Mouse (Mus musculus) gastrocnemius, postnatal 4 days (tissue): ENCODE results near the gene Nol4l. TPM values are rescaled to one million over a fixed set of nuclear protein-coding genes. Genes with fewer than 3 reads are reported as not detected.

Experiments used
- DNase-seq, 2 experiments: peaks; one replicate each; pipeline ENCODE4 v3.0.0; 2021 to 2022; ENCODE audit warnings: low spot score in 2 of 2, mixed read lengths in 2 of 2
- long read RNA-seq, 2 experiments: library from polyadenylated mRNA; stranded (forward); transcript quantifications; one replicate each; pipeline ENCODE4 v2.0.0; 2021
- total RNA-seq, 2 experiments: library from RNA; stranded (reverse); gene quantifications; 2 replicates each; pipeline ENCODE4 v1.2.3; 2021

The Nol4l gene
- 1 to 10 TPM; 7.5 to 9.1 TPM for total RNA-seq
- long read RNA-seq, experiment 1, full-length matches to known transcripts = 2 of 9 reads
- long read RNA-seq, experiment 1, partial matches to known transcripts = 2 of 9 reads
- long read RNA-seq, experiment 1, other reads (novel, unspliced or antisense) = 5 of 9 reads
- long read RNA-seq, experiment 2, partial matches to known transcripts = 1 of 6 reads
- long read RNA-seq, experiment 2, other reads (novel, unspliced or antisense) = 5 of 6 reads

DNA sequence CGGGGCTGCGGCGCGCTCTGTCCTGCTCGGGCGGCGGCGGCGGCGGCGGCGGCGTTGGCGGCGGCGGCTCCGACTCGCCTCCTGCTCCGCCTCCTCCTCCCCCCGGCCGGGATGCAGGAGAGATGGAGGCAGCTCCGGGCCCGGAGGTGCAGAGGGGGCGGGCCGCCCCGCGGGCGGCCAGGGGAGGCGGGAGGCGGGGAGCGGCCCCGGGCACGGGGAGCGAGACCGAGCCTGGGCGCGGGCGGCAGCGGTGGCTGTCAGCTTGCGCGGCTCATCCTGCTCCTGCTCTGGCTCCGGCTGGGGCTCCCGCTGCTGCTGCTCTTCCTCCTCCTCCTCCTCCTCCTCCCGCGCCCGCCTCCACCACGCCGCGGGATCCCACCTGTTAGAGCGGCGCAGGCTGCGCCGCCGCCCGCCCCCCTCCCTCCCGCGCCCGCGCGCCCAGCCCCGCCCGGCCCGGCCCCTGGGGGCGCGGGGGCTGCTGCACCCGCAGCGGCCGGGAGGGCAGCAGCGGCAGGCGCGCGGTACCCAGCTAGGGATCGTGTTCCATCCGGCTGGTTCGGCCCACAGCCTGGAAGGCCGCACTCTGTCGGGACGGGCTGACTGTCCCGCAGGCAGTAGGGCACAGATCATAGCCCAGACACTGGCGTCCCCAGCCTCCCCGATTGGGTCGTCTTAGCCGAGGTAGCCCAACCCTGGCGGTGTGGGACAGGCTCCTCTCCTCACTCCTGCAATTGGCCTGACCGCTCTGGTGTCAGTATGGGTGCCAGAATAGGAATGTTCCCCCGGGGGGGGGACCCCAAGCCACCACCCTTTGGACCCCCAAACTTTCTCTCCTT lies at the start of gene Nol4l:
Nol4l (minus strand) TSS at position 41 of the 836 bp plus-strand sequence.
- DNase-seq = peak in 1 of 2 experiments; percentile 29

DNA sequence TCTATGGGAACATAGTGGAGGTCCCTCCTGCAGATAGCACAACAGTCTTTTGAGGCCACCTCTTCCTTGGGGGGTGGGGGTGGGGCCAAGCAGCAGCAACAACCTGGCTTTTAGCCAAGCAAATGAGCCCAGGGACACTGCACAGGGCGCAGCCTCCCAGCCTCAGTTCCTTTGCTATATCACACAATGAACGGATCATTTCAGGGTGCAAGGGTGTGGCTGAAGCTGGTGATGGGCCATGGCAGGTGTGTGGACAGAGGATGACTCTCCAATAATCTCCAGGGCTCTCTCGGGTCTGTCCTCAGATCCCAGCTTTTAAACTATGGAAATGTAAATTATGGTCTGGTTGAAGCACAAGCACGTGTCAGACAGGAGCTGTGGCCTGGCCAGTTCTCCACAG lies 47.4 kb upstream of the Nol4l start:
- no peak for DNase-seq

DNA sequence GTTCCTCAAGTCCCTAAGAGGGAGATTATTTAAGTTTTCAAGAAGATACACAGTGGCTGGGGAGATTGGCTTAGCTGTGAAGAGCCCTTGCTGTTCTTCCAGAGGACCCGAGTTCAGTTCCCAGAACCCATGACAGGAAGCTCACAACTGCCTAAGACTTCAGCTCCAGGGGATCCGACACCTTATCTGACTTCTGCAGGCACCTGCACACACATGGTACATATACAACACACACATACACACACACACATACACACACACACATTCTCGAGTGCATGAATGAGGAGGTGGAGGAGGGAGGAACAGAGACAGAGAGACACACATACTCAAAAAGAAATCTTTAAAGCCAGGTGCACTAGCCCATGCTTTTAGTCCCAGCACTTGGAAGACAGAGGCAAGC lies 46.4 kb upstream of the Nol4l start:
- no peak for DNase-seq

DNA sequence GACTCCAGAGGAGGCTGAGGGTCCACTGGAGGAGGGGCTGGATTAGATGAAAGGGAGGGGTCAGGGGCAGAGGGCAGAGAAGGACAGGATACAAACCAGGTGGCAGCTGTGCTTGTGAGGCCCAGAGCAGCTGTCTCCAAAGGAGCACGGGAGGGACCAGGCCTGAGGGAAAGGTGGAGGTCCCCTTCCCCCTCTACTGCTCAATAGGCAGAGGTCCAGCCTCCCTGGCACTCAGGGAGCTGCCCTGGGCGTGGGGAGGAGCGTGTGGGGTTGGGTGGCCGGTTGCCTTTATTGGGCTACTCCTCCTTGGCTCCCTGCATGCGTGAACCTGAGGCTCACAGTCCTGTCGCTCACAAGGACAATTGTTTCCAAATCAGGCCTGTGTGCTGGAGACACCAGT lies 45.8 kb upstream of the Nol4l start:
- no peak for DNase-seq

DNA sequence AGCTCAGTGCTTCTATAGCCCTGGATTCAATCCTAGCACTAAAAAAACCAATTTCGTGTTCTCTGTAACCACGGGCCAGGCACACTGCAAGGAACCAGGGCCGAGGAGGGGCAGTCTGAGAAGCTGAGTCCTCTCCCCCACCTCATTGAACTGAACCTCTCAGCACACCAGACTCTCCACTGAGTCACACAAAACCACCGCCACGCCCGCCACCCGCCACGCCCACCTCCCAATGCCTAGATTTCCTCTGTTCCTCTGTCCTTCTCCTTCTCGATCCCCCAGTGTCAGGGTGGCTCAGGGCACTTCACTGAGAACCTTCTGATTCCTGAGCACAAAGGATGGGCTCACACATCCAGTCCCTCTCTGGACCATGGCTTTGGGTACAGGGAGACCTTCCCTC lies 43.3 kb upstream of the Nol4l start:
- no peak for DNase-seq

DNA sequence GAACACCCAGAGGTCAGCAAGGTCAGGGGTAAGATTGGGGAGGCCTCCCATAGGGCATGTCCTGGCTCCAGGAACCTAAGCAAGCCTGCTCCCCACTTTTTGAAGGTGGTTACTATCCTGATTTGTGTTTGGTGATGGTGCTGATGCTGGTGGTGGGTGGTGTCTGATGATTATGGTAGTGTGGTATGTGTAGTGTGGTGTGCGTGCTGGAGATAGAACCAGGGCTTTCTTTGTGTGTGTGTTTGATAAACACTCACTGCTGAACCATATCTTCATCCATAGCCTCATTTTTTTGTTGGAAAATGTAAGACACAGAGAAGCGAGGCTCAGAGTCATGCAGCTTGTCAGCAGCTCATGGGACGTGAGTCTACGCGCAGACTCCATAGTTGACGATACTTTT lies 38.8 kb upstream of the Nol4l start:
- no peak for DNase-seq

DNA sequence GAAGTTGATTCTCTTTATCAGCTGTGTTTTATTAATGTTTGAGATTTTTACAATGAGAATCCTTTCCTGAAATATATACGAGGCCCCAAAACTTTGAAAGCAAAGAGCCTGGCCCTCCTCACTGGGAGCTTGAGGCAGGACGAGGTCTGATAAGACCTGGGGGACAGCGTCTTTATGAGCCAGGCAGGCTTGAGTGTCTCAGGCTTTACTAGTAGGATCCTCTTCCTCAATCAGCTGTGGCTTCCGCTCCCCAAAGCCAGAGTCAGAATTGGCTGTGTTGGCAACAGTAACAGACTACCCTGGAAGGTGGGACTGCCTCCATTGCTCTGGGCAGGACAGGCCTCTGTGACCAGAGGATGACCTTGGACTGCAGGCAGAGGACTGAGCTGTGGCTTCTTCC lies 38.2 kb upstream of the Nol4l start:
- DNase-seq = no peak

DNA sequence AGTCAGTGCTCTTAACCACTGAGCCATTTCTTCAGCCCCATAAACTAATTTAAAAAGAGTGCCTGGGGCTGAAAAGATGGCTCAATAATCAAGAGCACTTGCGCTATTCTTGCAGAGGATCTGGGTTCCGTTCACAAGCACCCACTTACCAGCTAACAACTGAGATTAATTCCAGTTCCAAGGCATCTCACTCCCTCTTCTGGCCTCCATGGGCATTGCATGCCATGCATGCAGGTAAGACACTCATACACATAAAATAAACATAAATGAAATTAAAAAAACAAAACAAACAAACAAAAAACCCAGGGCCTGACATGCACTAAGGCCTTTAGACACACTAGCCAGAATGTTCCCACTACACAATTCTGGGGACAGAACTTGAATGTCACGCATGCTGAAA lies 34.6 kb upstream of the Nol4l start:
- DNase-seq = no peak

DNA sequence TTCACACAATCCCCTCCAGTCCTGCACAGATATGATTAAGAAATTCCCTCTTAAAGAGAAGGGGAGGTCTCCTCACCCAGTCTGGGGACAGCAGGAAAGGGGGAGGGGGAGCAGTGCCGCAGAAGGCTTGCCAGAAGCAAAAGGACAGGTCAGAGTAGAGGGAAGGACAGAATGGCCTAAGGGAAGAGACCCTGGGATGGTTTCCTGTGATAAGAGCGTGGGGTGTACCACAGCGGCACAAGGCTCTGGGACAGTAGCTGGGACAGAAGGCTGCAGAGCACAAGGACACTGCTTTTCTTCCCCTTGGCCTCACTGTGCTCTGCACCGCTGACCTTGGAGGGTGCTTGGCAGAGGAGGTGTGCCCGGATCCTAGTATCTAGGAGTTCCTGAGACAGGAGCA lies 31.8 kb upstream of the Nol4l start:
- DNase-seq = no peak

DNA sequence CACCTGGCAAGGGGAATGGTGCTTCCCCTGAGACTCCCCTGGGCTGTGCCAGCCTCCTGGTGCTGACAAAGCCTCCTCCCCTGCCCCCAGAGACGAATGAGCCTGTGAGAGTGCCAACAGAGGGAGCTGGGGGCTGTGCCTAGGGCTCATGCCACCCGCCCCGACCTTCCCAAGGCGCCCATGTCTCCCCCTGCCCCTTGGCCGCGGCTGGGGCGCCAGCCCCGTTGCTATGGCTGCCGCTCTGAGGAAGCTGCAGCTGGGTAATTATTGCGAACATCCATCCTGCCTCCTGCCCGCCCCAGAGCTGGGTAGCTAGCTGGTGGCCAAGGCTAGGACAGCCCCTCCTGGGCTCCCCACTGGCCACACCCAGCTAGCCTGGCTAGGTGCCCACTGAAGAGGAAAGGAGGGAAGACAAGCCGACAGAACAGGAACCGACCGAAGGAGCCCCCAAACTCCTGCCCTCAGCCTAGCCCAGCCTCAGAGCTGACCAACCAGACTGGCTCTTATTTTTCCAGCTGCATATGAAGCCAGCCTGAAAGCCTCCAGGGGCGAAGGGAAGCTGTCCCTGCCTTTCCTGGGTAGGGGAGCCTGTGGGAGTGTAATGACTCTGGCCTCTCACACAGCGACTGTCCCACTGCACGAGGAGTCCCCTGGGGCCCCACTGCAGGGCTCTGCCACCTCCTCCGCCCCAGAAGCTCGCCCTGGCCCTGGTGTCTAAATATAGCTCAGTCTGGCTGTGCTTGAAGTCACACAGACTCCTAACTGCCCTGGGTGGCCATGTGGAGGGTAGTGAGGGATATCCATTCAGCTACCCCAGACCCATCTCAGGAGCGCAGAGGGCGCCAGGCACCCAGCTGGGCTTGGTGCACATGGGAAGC lies 31.1 kb upstream of the Nol4l start:
- DNase-seq = peak in 1 of 2 experiments; percentile 43

DNA sequence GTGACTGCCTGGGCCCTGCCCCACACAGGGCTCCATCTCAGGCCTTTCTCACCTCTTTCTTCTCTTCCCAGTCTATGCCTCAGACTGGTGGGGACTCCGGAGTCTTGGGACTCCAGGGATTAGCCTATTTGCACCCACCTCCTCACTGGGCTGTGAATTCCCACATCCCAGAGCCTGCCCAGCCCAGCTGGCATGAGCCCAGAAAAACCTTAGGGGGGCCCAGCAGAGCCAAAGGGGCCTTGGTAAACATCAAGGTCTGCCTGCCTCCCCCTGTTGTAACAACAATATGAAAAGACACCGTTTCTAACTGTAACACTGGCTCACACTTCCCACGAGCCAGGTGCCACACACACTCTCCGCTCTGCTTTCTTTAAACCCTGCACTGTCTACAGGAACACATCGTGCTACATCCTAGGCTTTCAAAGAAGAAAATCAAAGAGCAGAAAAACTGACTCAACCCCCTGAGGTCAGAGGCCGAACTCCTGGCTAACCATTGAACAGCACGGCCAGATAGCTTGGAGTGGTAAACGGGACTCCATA lies 29.9 kb upstream of the Nol4l start:
- DNase-seq = no peak

DNA sequence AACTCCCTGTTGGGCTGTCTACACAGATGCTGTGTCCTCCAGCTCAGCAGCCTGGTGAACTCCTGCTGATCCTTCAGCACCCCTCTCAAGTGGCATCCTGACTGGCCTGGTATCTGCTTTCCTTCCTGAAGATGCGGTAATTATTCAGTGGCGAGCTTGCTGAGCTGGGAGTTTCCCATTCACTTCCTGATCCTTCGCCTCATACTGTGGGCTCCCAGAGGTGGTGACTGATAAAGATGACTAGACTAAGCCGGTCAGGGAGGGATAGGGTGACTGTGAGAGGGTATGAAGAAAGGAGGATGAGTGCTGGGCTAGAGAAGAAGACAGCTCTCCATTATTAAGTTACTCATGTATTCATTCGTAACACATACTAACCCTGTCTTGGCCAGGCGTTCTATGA lies 28.7 kb upstream of the Nol4l start:
- DNase-seq = no peak

DNA sequence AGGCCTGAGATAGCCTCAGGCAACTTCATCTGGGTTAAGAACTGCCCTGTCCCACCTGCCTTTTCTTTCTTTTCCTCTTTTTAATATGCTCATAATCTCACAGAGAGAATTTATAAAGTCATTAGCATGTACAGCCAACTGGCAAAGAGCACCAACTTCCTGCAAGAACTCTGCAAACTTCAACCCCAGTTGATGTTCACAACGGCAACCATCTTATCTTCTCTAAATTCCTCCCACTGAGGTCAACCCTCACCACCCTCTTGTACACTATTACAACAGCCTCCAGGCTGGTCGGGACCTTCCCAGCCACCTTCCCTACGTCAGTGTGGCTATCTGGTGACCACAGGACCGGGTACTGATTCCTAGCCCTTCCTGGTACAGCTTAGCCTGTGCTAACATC lies 27.5 kb upstream of the Nol4l start:
- DNase-seq = no peak

DNA sequence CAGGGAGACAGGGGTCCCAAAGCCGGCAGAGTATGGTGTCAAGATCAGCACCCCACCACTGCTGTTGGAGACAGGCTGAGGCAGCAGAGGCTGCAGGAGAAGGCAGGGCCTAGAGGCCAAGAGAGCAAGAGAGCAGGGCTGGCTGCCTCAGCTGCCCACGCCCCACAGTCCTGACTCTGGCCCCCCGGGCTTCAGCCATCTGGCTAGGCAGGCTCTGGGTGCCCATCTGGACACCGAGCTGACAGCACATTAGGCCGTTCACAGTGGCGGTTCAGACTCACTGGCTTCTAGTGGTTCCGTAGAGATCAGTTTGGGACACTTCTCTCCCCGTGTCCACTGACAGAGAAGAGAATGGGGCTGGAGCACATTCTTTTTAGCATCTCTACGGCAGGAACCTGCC lies 26.4 kb upstream of the Nol4l start:
- DNase-seq = no peak

DNA sequence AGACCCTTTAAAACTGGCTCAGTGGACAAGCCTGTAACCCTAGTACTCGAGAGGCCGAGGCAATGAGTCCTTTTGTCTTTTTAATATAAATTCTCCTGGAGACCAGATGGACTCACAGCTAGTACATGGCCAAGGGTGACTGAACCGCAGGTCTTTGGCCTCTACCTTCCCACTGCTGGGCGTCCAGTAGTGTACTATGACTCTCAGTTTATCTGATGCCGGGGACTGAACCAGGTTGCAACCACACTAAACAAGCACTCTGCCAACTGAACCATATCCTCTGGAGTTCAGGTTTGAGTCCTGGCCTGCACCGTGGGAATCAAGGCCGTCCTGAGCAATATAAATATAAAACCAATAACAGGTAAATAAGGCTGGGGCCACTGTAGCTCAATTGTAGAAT lies 24.8 kb upstream of the Nol4l start:
- no peak for DNase-seq

DNA sequence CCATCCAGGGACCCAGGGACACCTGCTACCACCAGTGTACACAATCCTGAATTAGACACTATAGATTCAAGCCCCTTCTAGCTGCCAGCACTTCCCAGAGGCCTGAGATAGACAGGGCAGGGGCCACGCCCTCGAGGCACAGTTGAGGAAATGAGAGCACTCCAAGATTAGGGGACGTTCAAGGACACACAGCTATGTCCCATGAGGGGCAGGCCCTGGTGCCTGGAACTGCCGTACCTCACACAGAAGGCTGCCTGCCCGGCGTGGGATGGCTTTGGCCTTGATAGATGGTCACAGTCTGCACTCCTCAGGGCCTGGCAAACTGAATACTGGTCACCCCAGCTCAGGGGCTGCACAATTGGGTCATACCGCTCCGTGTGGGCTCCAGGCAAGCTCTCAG lies 19.7 kb upstream of the Nol4l start:
- no peak for DNase-seq

DNA sequence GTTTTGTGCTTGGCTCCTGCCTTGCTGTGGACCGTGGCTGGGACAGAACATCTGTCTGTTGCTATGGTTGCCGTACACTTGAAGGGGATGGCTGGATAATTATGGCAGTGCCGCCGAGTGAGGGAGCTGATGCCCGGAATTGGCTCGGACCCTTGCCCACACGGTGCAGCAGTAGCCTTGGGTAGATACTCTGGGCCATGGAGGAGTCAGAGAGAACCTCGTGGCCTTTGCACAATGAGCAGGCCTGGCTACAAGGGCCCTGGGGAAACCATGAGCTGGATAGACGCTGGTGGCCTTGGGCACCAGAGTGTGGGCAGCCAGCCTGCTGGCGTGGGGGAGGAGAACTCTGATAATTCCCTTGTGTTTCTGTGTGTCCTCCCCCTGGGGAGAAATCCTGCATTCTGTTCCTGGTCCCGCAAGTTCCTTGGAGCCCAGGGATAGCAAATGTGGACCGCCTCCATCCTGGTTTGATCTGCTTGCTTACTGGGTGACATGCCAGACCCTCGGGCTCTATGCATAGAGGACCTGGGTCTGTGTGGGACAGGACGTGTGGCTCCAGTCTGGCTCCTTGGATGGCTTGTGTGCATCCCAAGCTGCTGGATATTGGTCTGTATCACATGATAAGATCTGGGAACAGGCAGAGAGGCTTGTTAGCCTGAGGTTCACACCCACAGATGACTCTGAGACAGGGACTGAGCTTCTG lies 18.6 kb upstream of the Nol4l start:
- no peak for DNase-seq

DNA sequence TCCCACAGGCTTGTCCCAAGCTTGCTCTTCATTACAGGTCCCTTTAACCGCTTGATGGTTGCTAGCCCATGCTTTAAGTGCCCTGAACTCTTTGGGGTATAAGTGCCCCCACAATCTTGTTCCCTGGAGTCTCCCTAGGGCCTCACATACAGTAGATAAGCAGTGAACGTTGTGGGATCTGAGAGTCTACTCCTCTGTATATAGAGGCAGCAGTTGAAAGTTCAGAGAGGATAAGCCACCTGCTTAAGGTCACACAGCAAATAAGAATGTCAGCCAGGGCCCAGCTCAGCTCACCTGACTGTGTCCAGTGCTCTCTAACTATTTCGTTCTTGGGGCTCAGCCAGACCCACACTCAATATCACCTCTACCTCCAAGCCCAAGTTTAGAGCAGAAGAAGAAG lies 17.9 kb upstream of the Nol4l start:
- DNase-seq = no peak

DNA sequence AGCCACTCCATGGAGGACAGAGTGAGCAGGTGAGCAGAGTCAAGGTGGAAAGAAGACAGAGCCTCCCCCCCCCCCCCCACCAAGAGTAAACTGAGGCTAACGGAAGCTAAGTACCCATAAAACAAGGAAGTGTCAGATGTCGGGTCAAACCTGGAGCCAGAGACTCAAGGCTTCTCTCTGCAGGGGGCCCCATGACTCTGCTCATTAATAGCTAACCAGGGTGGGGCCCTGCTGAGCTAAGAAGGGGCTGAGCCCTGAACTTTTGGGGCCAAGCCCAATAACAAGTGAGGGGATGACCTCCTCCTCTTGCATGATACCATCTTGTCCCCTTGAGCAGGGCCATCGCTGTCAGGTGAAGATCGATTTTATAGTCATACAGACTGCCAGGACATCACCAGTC lies 17.2 kb upstream of the Nol4l start:
- DNase-seq = no peak

DNA sequence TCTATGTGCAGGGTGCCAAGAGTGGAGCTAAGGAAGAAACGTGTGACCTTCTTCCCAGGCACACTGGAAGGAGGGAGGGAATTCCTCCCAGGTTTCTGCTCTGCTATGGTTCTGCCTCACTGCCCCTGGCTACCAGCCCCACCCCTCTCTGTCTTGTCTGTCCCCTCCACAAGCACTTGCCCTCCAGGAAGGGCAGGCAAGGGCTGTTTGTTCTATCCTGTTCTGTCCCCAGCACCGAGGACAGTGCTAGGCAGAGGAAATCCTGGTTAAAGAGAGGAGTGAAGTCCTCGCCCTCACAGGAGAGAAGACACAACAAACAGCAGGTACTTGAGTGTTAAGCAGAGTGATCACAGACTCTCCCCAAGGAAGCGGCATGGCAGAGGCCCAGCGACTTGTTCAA lies 16.7 kb upstream of the Nol4l start:
- DNase-seq = no peak

DNA sequence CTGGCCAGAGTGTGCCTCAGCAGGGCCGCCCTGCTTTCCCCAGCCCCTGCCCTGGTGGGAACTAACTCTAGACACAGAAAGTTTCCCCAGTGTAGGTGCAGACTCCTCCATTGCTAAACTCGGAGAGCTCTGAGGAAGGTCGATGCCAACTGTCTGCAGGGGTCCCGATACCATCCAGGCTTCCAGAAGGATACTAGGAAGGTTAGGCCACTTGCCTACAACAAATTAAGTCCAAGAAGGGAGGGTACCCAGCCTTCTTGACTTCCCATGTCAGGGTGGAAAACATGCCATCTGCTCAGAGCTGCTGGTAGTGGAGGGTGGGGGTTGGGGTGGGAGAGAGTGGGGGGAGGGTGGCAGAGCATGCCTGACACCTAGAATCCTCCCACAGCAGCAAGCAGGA lies 15.0 kb upstream of the Nol4l start:
- no peak for DNase-seq
